Mouse (Mus musculus) forebrain, postnatal 0 days (tissue): ENCODE results near the gene 2810006K23Rik. TPM values are rescaled to one million over a fixed set of nuclear protein-coding genes. Genes with fewer than 3 reads are reported as not detected.

ENCODE experiments used
- ATAC-seq: fragments of 200-750 bp; cut with Nextera tagmentation; 2 replicates; pipeline ENCODE4 v1.8.0; 2017; ENCODE audit warnings: mild to moderate bottlenecking, moderate library complexity
- DNase-seq: peaks from one replicate; pipeline ENCODE4 v3.0.0-alpha.2; 2015
- H3K27ac ChIP-seq: fragments of 300-500 bp; sonication (generic); 2 replicates; pipeline ENCODE4 v1.5.1; 2014; ENCODE audit warnings: low read depth, mild to moderate bottlenecking, antibody characterized with exemption, low read length, moderate library complexity, mixed read lengths
- H3K27me3 ChIP-seq: fragments of 300-500 bp; sonication (generic); 2 replicates; pipeline ENCODE4 v1.6.1; 2014; ENCODE audit warnings: mild to moderate bottlenecking, low read length, mixed read lengths; ENCODE audit not compliant: insufficient read depth
- H3K36me3 ChIP-seq: fragments of 300-500 bp; sonication (generic); 2 replicates; pipeline ENCODE4 v1.6.1; 2014; ENCODE audit warnings: mild to moderate bottlenecking, moderate library complexity; ENCODE audit not compliant: insufficient read depth
- H3K4me1 ChIP-seq: fragments of 300-500 bp; sonication (generic); 2 replicates; pipeline ENCODE4 v1.6.1; 2014; ENCODE audit warnings: antibody characterized with exemption; ENCODE audit not compliant: insufficient read depth
- H3K4me2 ChIP-seq: fragments of 300-500 bp; sonication (generic); 2 replicates; pipeline ENCODE4 v1.6.1; 2014; ENCODE audit warnings: low read depth, mild to moderate bottlenecking, moderate library complexity
- H3K4me3 ChIP-seq: fragments of 300-500 bp; sonication (generic); 2 replicates; pipeline ENCODE4 v1.5.1; 2014; ENCODE audit warnings: low read depth, low read length, mixed read lengths
- H3K9ac ChIP-seq: fragments of 300-500 bp; sonication (generic); 2 replicates; pipeline ENCODE4 v1.6.1; 2014; ENCODE audit warnings: mild to moderate bottlenecking
- H3K9me3 ChIP-seq: fragments of 300-500 bp; sonication (generic); 2 replicates; pipeline ENCODE4 v1.6.1; 2016; ENCODE audit warnings: low read length
- CTCF ChIP-seq: sonication (generic); IDR thresholded peaks from 2 replicates; pipeline ENCODE4 v1.5.1; 2016; ENCODE audit warnings: antibody characterized with exemption, control low read depth, low read depth
- WGBS: fragments of 180-500 bp; shearing (Covaris S2); extraction: QIAGEN DNeasy Blood & Tissue Kit; methylation state at CpG from one replicate; pipeline ENCODE4 v1.1.7; 2014; 5-methylcytosine and 5-hydroxymethylcytosine counted together
- polyA plus RNA-seq: library from polyadenylated mRNA; unstranded; fragments of >200 nt; fragmentation: Nextera tagmentation; extraction: Ambion mirVana; gene quantifications from 2 replicates; pipeline ENCODE4 v1.2.1, GENCODE M21; 2015
- total RNA-seq: library from RNA; depleted of rRNA; stranded (reverse); fragments of >200 nt; gene quantifications from 2 replicates; pipeline ENCODE4 v1.2.3, GENCODE M21; 2014; rRNA removed

Gene 2810006K23Rik
- total and polyA plus RNA-seq, 2 experiments from 2014 or later: 9.1 to 14.1 TPM

- Histone ChIP-seq H3K4me3 (no peak overlapping the region), H3K4me1 (no peaks in the 10 kb centered on the region), H3K27ac (no peak overlapping the region), H3K9me3 (no peaks in the 10 kb centered on the region), H3K4me2 (no peak overlapping the region), H3K27me3 (no peaks in the 10 kb centered on the region), H3K36me3 (peaks cover 80% of the 10 kb centered on the region), H3K9ac (no peak overlapping the region)
- TF ChIP-seq CTCF: peak; percentile 66
- 67% methylated on average over 5 of the region's 5 CpGs for WGBS
- peak; percentile 33 for DNase-seq
- ATAC-seq: no peak
Observed at GRCm38 (mm10) chr5:124387932-124388331, 60.0 kb downstream of the 2810006K23Rik start.

Other genes starting within 250 kb of the 2810006K23Rik start
- 24.9 and 25.0 TPM in 2 replicates for gene Abcb9, start 232.3 kb upstream of the 2810006K23Rik start, total RNA-seq
- gene Abcb9, start 232.3 kb upstream of the 2810006K23Rik start, polyA plus RNA-seq: 13.9 and 19.7 TPM in 2 replicates
- 56.0 and 58.3 TPM in 2 replicates for gene Ogfod2, start 215.8 kb upstream of the 2810006K23Rik start, total RNA-seq
- gene Ogfod2, start 215.8 kb upstream of the 2810006K23Rik start, polyA plus RNA-seq: 40.7 and 44.2 TPM in 2 replicates
- gene Arl6ip4, start 212.0 kb upstream of the 2810006K23Rik start, total RNA-seq: 36.0 and 41.9 TPM in 2 replicates
- gene Arl6ip4, start 212.0 kb upstream of the 2810006K23Rik start, polyA plus RNA-seq: 95.6 and 98.3 TPM in 2 replicates
- 33.8 and 38.4 TPM in 2 replicates for gene Pitpnm2, start 78.3 kb upstream of the 2810006K23Rik start, total RNA-seq
- gene Pitpnm2, start 78.3 kb upstream of the 2810006K23Rik start, polyA plus RNA-seq: 9.2 and 10.1 TPM in 2 replicates
- 15.0 and 23.6 TPM in 2 replicates for gene Mphosph9, start 117 bp upstream of the 2810006K23Rik start, total RNA-seq
- gene Mphosph9, start 117 bp upstream of the 2810006K23Rik start, polyA plus RNA-seq: 4.5 and 7.8 TPM in 2 replicates
- 178 and 183 TPM in 2 replicates for gene Cdk2ap1, start 35.0 kb downstream of the 2810006K23Rik start, total RNA-seq
- 101 and 115 TPM in 2 replicates for gene Cdk2ap1, start 35.0 kb downstream of the 2810006K23Rik start, polyA plus RNA-seq
- gene Sbno1, start 97.9 kb downstream of the 2810006K23Rik start, total RNA-seq: 41.7 and 52.1 TPM in 2 replicates
- gene Sbno1, start 97.9 kb downstream of the 2810006K23Rik start, polyA plus RNA-seq: 44.1 and 70.4 TPM in 2 replicates
- gene Kmt5a, start 111.8 kb downstream of the 2810006K23Rik start, total RNA-seq: 43.4 and 45.0 TPM in 2 replicates
- gene Kmt5a, start 111.8 kb downstream of the 2810006K23Rik start, polyA plus RNA-seq: 21.2 and 23.6 TPM in 2 replicates
- 37.9 and 38.2 TPM in 2 replicates for gene Rilpl2, start 150.3 kb downstream of the 2810006K23Rik start, total RNA-seq
- 39.4 and 41.2 TPM in 2 replicates for gene Rilpl2, start 150.3 kb downstream of the 2810006K23Rik start, polyA plus RNA-seq
- 15.9 and 16.0 TPM in 2 replicates for gene Snrnp35, start 155.0 kb downstream of the 2810006K23Rik start, total RNA-seq
- gene Snrnp35, start 155.0 kb downstream of the 2810006K23Rik start, polyA plus RNA-seq: 16.6 and 17.7 TPM in 2 replicates
- 11.8 and 14.4 TPM in 2 replicates for gene Rilpl1, start 203.3 kb downstream of the 2810006K23Rik start, total RNA-seq
- gene Rilpl1, start 203.3 kb downstream of the 2810006K23Rik start, polyA plus RNA-seq: 9.0 and 10.0 TPM in 2 replicates
- 279 and 319 TPM in 2 replicates for gene Tmed2, start 212.6 kb downstream of the 2810006K23Rik start, total RNA-seq
- 354 and 380 TPM in 2 replicates for gene Tmed2, start 212.6 kb downstream of the 2810006K23Rik start, polyA plus RNA-seq
- gene Ddx55, start 224.8 kb downstream of the 2810006K23Rik start, total RNA-seq: 23.2 and 24.0 TPM in 2 replicates
- 13.6 and 20.1 TPM in 2 replicates for gene Ddx55, start 224.8 kb downstream of the 2810006K23Rik start, polyA plus RNA-seq